In genomic region chr8:115462657-115463056, GRCm38 (mm10) we compare ENCODE assay signal across 13 mouse cellular contexts.
DNase-seq lines count a peak whose midpoint lies in the region; ATAC-seq and TF ChIP-seq lines count a peak whose summit lies in the region.
"Had no signal": no experiment of that assay in that cellular context is flagged by ENCODE, and none has a peak within 500 bp of the region (broad histone marks: within the 10 kb centered on the region; RNA-seq: fewer than 3 reads in every experiment).

No protein-coding gene starts in this region.

- no peak for DNase-seq in kidney, adult 18-20 months
- DNase-seq in gonadal fat pad, adult 2 months (ENCODE audit: low read depth), result peak; percentile 78
- peak; percentile 30 for DNase-seq in kidney, postnatal 14 days
- DNase-seq in midbrain, postnatal 0 days (ENCODE audit: low spot score), result no peak
- DNase-seq in embryo, embryonic 10 days (ENCODE audit: low spot score), result no peak
- DNase-seq: cerebellum, adult 11-12 months; forebrain, postnatal 0 days; heart, adult 11 months had no signal

- no peak overlapping the region for H3K4me3 ChIP-seq in kidney, embryonic 15.5 days (replicated peaks)
- no peak overlapping the region for H3K4me3 ChIP-seq in stomach, embryonic 15.5 days (replicated peaks)
- H3K4me3 ChIP-seq in midbrain, postnatal 0 days (ENCODE audit: low read depth, low read length), result no peak overlapping the region
- H3K4me3 ChIP-seq in hindbrain, embryonic 12.5 days, result no peak overlapping the region
- H3K4me3 ChIP-seq: limb, embryonic 15.5 days had no signal

- ATAC-seq in kidney, embryonic 15.5 days (replicated peaks; ENCODE audit: low FRiP score), result peak; percentile 67; the same call in 1 of the 2 replicates
- ATAC-seq in stomach, embryonic 15.5 days (ENCODE audit: insufficient read depth, low FRiP score, low read depth), result peak; percentile 43; the same call in 1 of the 2 replicates
- no peak for ATAC-seq in midbrain, postnatal 0 days (ENCODE audit: low FRiP score)
- no peak for ATAC-seq in hindbrain, embryonic 12.5 days (ENCODE audit: low FRiP score)
- ATAC-seq: forebrain, postnatal 0 days; Patski had no signal

- H3K27me3 ChIP-seq in kidney, embryonic 15.5 days, result peaks cover 58% of the 10 kb centered on the region
- peaks cover 33% of the 10 kb centered on the region for H3K27me3 ChIP-seq in stomach, embryonic 15.5 days (replicated peaks)
- H3K27me3 ChIP-seq in midbrain, postnatal 0 days (ENCODE audit: insufficient read depth, low read length), result no peaks in the 10 kb centered on the region
- H3K27me3 ChIP-seq in hindbrain, embryonic 12.5 days, result no peaks in the 10 kb centered on the region; the same call in 1 of the 2 replicates

- TF ChIP-seq CTCF in midbrain, postnatal 0 days (IDR thresholded peaks at IDR 0.05), result no peak

- no peak overlapping the region for H3K9ac ChIP-seq in kidney, embryonic 15.5 days
- H3K9ac ChIP-seq in stomach, embryonic 15.5 days, result no peak overlapping the region
- no peak overlapping the region for H3K9ac ChIP-seq in midbrain, postnatal 0 days (replicated peaks; ENCODE audit: low read length, poor library complexity, severe bottlenecking)
- no peak overlapping the region for H3K9ac ChIP-seq in hindbrain, embryonic 12.5 days
- H3K9ac ChIP-seq: forebrain, postnatal 0 days; limb, embryonic 15.5 days had no signal

- 0 out of 2 replicates have a peak, but pooled peaks cover 14% of the 10 kb centered on the region for H3K4me1 ChIP-seq in kidney, embryonic 15.5 days
- no peaks in the 10 kb centered on the region for H3K4me1 ChIP-seq in stomach, embryonic 15.5 days
- H3K4me1 ChIP-seq in midbrain, postnatal 0 days (ENCODE audit: insufficient read depth, low read length), result no peaks in the 10 kb centered on the region
- no peaks in the 10 kb centered on the region for H3K4me1 ChIP-seq in hindbrain, embryonic 12.5 days

- WGBS in kidney, embryonic 15.5 days, result 19% methylated on average over 6 of the region's 6 CpGs
- 31% methylated on average over 6 of the region's 6 CpGs for WGBS in stomach, embryonic 15.5 days
- WGBS in midbrain, postnatal 0 days, result 76% methylated on average over 6 of the region's 6 CpGs
- WGBS in hindbrain, embryonic 12.5 days, result 73% methylated on average over 6 of the region's 6 CpGs

- no peaks in the 10 kb centered on the region for H3K36me3 ChIP-seq in kidney, embryonic 15.5 days
- no peaks in the 10 kb centered on the region for H3K36me3 ChIP-seq in stomach, embryonic 15.5 days
- no peaks in the 10 kb centered on the region for H3K36me3 ChIP-seq in midbrain, postnatal 0 days (ENCODE audit: insufficient read depth, low read length)
- no peaks in the 10 kb centered on the region for H3K36me3 ChIP-seq in hindbrain, embryonic 12.5 days
- H3K36me3 ChIP-seq: limb, embryonic 15.5 days had no signal

- H3K9me3 ChIP-seq in kidney, embryonic 15.5 days (replicated peaks), result no peaks in the 10 kb centered on the region
- H3K9me3 ChIP-seq in stomach, embryonic 15.5 days, result no peaks in the 10 kb centered on the region
- H3K9me3 ChIP-seq in midbrain, postnatal 0 days (ENCODE audit: low read length), result no peaks in the 10 kb centered on the region
- no peaks in the 10 kb centered on the region for H3K9me3 ChIP-seq in hindbrain, embryonic 12.5 days (replicated peaks)
- H3K9me3 ChIP-seq: limb, embryonic 15.5 days had no signal

- no peak overlapping the region for H3K4me2 ChIP-seq in kidney, embryonic 15.5 days
- H3K4me2 ChIP-seq in stomach, embryonic 15.5 days, result no peak overlapping the region
- H3K4me2 ChIP-seq in midbrain, postnatal 0 days (ENCODE audit: low read depth, low read length, poor library complexity, severe bottlenecking), result no peak overlapping the region
- no peak overlapping the region for H3K4me2 ChIP-seq in hindbrain, embryonic 12.5 days (replicated peaks)
- H3K4me2 ChIP-seq: limb, embryonic 15.5 days had no signal

- H3K27ac ChIP-seq in kidney, embryonic 15.5 days, result no peak overlapping the region
- H3K27ac ChIP-seq in stomach, embryonic 15.5 days, result no peak overlapping the region
- H3K27ac ChIP-seq in midbrain, postnatal 0 days (ENCODE audit: low read depth, low read length), result no peak overlapping the region
- no peak overlapping the region for H3K27ac ChIP-seq in hindbrain, embryonic 12.5 days
- H3K27ac ChIP-seq: limb, embryonic 15.5 days had no signal

Comparison
In these comparisons a context has a peak if more than half of its experiments do, and no peak if none do; other contexts are left out.
1. DNase-seq: peak in gonadal fat pad, adult 2 months (single experiment) and kidney, postnatal 14 days (single experiment); none in kidney, adult 18-20 months (single experiment), midbrain, postnatal 0 days (single experiment) and embryo, embryonic 10 days (single experiment).
2. ATAC-seq: peak in kidney, embryonic 15.5 days (single experiment) and stomach, embryonic 15.5 days (single experiment); none in midbrain, postnatal 0 days (single experiment) and hindbrain, embryonic 12.5 days (single experiment).